Mouse (Mus musculus) G1E-ER4 (cell line): ENCODE data around the gene Gk2. TPM values are rescaled to one million over a fixed set of nuclear protein-coding genes. Genes with fewer than 3 reads are reported as not detected.

Experiments
- GATA1 ChIP-seq: IDR thresholded peaks from one replicate; pipeline ENCODE4 v1.8.0; 2012; ENCODE audit warnings: low read length, inconsistent platforms
- polyA plus RNA-seq: library from polyadenylated mRNA; stranded (reverse); fragments of >175 nt; gene quantifications from 2 replicates; pipeline ENCODE4 v1.2.3, GENCODE M21; 2012

Gk2 gene
- not detected in 2 replicates for polyA plus RNA-seq

DNA sequence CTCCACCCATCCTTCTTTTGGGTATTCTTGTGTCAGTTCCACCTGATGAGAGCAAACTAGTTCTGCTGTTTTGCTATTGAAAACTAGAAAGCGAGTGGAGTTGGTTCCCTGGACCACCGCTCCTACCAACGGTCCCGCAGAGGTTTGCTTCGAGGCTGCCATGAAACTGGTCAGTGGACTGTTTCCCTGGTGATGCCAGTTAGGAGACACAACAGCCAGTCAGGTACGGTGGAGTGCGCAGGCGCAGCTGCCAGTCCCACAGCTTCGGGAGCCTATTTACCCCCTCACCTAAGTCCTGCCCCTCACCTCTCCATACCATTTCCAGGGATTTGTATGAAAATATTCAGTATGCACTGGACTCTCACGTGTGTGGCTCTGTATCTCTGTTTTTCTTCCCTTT lies at the start of gene Gk2:
Gene Gk2, minus strand, starts transcription at position 206 of the 400 bp plus-strand sequence.
- TF ChIP-seq GATA1: no peak

DNA sequence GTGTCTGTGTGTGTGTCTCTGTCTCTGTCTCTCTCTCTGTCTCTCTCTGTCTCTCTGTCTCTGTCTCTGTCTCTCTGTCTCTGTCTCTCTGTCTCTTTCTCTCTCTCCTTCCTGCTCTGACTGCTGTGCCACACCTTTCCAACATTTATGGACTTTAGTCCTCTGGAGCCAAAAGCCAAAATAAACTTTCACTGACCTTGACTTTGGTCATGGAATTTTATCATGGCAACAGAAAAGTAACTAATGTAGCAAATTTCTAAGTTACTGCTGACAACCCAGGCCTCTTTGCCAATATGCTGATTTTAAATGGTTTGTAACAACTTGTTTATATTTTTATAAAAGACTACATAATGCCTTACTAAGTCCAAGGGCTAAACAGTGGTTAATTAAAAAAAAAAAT lies 41.2 kb upstream of the Gk2 start:
- no peak for TF ChIP-seq GATA1

DNA sequence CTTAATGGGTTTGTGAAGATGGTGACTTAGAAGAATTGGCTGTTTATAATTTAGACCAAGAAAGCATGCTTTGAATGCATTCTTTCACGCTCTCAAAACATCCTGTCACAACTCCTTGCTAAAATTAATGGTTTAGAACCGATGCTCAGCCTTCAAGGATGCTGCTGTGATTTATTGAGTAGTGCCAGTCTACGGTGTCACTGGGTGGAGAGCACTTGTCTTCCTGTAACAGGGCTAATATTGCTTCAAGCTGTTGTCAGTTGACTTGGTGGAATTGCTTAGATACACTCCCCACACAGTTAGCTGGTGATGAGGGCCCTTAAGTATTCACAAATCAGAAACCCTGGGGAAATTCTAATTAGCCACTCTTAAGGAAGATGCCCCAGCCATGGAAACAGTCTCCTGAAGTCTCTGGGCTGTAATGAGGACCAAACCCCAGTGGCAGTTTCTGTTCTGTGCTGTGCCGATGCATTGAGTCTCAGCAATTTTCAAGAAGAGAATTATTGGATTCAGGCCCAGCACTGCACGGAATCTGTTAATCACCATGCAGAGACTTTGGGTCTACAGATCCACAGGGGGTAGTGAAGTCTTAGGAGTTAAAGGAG lies 38.8 kb upstream of the Gk2 start:
- TF ChIP-seq GATA1: no peak

DNA sequence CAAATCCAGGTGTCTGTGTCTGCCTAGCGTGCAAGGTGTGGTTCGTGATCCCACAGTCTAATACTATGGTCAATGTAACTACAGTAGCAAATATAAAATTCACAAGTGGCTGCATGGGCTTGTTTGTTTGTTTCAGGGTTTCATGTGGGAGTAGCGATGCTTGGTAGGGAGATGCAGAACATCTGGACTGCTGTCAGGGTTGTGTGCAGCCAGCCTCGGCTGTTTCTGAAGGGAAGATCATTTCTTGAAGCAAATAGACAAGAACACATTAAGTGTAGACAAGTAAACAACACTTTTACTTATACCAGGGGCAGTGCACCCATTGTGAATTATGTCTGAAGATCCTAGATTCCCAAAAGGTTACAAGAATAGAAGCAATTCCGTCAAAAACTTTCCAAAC lies 36.6 kb upstream of the Gk2 start:
- no peak for TF ChIP-seq GATA1

DNA sequence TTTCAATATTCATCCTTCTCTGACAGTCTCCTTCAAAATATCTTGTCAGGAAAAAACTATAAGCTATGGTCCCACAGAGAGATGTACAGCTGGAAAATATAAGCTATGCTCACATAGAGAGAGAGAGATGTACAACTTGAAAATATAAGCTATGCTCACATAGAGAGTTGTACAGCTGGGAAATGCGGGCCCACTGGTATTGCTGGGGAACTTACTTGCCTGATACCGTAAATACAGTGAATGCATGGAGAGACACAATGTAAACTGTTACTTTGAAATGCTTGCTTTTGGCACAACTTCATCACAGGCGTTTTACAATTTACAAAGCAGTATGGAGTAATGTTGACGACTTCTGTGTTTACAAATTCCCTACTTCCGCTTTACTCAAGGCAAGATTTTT lies 29.3 kb upstream of the Gk2 start:
- no peak for TF ChIP-seq GATA1

DNA sequence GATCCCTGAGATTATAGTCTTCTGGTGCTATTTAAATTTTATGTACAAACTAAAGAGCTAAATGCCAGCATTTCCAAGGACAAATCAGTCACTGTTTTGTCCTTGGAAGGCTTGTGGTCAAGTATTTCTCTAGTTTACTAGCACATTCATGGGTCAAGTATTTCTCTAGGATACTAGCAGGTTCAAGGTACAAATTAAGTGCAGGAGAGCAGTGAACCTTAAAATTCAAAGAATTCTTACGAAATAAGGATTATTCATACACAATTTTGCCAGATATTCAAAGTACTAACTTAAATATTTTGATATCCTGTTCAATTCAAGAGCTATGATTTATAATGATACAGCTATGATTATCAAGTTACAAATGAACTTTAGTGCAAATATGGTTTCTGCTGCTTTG lies 23.2 kb upstream of the Gk2 start:
- no peak for TF ChIP-seq GATA1

DNA sequence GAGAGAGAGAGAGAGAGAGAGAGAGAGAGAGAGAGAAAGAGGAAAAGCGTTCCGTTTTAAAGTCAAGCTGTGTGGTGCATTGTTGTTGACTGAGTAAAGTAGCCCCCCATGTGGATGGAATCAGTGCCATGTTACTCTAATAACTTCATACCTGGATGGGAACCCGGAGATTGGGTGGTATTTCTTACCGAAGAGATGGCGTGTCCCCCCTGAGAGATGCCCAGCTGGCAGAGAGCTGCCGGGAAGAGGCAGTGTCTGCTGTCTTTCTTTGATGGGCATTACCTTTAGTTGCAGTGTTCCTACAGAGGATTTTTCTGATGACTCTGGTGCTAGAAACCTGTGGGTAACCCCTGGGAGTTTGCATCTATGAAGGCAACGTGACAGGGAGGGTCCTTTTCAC lies 10.4 kb upstream of the Gk2 start:
- no peak for TF ChIP-seq GATA1

DNA sequence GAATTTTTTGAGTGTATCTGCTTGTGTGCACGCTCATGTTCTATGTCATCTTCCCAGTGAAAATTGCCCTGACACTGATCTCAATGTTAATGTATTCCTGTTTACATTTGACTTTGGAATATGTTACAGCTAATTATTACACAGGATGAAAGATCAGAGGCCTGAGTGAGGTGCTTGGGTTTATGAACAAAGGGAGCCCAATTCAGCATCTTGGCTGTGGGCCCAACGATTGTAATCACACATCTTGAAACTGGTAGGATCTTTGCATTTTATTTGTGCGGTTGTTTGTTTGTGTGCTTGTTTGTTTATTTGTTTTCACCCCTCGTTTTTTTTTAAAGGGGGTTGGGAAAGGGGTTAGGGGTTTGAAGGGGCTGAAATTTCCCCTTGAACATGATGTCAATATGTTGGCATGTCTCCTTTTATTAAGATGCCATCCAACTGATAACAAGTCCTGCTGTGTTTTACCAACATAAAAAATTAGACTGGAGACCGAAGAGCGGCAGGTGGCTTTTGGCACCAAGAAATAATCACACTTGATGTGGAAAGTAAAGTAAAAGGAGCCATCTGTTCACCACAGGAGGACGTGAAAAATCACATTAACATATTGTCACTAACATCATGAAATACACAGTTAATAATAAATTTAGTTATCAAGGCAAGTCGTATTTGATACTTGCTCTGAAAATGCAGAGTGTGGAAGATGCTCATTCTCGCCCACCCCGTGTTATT lies 9.8 kb upstream of the Gk2 start:
- TF ChIP-seq GATA1: no peak

DNA sequence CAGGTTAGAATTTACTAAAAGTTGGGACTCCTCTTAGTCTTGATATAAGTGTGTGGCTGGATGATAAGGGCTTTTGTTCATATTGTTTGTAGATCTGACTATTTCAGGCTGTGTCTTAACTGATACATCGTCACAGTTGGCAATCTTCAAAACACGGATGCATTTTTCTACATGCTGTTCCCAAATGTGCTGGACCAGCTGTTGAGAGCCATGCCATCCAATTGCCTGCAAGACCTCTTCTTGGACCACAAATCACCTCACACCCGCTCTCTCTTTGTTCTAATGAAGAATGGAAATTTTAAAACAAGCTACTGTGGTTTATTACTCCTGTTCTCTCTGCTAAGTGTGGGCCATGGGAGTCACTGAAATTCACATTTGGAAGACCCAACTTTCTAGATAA lies 9.1 kb upstream of the Gk2 start:
- no peak for TF ChIP-seq GATA1

DNA sequence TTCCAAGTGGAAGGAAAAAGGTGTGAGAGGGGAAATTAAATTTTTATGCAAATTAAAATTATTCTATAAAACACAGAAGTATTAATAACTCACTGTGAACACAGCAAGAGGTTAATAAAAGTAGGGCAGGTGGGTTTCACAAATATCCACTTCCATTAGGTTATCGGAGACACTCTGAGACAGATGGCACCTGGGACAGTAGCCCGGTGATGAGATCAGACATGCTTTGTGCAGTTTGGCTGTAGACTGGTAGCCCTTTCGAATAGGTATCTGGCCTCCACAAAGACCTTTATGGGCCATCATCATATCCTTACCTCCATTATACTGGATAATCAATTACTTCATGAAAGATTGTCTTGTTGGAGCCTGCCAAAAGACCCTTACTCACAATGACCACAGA lies 6.0 kb upstream of the Gk2 start:
- TF ChIP-seq GATA1: no peak

DNA sequence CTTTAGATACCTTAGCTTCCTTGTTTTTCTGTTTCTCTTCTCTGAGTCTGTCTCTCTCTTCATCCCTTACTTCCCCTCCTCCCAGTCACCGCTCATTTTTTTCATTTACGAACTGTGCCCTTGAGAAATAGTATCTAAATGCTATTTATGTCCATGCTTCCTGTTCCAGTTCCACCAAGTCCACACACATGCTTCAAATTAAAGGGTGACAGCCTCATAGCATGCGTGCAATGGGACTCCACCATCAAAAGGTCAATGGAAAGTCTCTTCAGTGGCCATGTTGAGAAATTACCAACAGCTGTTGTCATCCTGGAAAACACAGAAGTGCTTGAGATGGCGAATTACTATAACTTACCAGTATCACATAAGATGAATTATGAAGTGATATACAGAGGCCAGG lies 5.4 kb downstream of the Gk2 start:
- TF ChIP-seq GATA1: no peak

DNA sequence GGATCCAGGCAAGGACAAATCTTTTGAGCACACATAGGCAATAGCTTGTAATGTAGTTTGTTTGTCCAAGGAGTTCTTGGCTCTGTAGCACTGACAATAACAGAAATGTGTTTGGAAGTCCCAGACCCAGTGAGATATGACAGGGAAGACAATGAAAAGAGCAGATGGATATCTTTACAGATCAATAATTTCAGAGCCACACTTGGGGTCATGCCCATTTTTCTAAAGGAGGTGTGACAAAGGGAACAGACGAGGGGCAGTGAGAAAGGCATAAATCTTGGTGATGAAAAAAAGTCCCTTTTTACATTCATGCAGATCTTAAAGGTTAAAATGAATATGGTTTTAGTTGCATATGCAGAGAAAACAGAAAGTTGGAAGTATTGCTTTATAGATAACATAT lies 12.6 kb downstream of the Gk2 start:
- TF ChIP-seq GATA1: no peak

DNA sequence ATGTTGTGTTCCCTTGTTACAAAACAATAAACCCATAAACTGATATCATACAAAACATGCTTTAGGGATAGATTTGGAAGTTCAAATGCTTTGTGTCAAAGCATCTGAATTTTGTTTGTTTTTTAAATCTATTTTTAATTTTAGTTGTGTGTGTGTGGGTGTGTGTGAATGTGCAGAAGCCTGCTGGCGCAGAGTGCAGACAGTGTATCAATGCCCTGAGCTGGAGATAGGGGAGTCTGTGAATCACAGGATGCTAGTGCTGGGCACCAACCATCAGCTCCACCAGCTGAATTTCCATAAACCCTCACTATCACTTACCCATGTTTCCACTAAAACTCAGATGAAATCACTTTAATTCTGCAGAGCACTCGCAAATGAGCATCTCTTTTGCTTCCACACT lies 24.3 kb downstream of the Gk2 start:
- no peak for TF ChIP-seq GATA1

DNA sequence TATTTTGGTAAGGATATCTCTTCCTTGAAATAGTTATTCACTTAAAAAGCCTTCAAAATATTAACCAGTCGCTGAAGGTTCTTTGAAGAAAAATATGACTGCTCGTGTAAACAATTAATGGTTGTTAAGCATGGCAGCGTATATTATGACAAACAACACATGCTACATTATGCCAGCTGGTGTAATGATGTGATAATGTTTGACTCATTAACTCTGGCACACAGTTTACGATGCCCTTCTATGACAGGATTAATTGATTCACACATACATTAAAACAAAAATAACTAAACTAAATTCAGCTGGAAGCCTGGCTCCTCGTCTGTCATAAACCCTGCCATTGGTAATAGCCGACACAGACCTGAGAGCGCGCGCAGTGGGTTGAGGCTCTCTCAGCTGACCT lies 26.8 kb downstream of the Gk2 start:
- TF ChIP-seq GATA1: no peak

DNA sequence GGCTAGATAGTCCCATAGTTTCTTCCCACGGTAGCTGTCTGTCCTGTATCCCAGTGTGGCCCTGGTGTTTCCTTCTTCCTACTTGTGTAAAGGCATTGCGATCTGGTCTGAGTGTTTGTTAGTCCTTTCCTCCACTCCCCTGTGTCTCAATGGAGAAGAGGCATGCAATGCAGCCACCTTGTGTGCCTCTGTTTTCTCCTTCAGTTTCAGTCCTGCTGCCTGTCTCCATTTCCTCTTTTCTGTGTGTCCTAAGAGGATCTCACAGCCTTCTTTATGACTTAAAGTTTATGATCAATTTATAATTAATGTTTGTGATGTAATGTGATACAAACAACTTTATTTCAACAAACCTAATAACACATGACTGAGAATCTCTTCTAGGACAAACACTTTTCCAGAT lies 35.2 kb downstream of the Gk2 start:
- TF ChIP-seq GATA1: no peak

DNA sequence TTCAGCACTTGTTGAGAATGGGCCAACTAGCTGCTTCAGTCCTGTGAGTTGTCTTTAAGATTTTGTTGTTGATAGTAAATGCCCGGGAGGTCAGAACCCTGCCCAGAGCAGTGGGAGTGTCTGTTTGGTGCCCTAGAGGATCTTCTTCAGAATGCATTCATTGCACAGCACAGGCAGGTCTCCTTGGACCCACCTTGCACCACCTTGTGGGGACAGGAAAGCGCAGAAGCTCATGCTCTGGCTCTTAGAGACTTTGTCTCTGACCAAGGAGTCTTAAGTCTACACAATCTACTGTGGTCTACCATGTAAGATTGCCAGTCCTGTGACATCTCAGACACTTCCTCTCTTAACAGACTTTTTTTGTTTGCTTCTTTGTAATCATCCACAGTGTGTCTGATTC lies 39.6 kb downstream of the Gk2 start:
- no peak for TF ChIP-seq GATA1

DNA sequence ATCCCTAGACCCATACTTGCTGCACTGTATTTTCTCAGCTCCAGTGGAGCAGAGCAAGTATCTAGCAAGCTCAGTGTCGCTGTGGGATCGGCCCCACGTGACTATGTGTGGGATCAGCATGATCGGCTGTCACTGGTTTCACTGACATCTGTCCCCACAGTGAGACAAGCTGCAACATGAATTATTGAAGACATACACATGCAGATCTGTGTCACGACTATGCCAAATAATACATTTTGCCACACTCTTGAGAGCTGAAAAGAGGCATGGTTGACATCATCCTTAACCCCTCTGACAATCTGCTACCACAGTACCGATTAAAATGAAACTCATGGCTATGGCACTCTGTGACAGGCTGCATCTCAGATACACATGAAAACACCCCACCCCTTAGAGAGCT lies 41.0 kb downstream of the Gk2 start:
- no peak for TF ChIP-seq GATA1
